Mouse (Mus musculus): Measurements from ENCODE around the gene Zar1l. TPM values are rescaled to one million over a fixed set of nuclear protein-coding genes. Genes with fewer than 3 reads are reported as not detected.

The Zar1l gene
- total and polyA plus RNA-seq, 2 experiments from 2014 or later = not detected

DNA sequence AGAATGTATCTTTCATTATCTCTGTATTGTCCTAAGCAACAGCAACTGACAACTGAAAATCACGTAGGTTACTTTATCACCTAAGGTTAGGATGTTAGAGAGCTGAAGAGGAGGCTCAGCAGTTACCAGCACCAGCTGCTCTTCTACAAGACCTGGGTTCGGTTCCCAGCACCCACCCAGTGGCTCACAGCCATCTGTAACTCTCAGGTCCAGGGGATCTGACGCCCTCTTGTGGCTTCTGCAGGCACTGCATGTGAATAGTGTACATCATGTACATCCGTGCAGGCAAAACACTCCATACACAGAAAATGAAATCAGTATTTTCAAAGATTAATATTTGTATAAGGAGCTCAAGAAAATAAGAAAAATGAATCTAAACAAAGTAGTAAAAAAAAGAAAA, 58.2 kb downstream of the Zar1l start:
- Histone ChIP-seq H3K4me1 (ENCODE audit: insufficient read depth, low read length) (no peaks in the 10 kb centered on the region), H3K9ac (replicated peaks; ENCODE audit: low read length, poor library complexity, severe bottlenecking) (no peak overlapping the region), H3K4me3 (ENCODE audit: low read depth, low read length) (no peak overlapping the region), H3K4me2 (ENCODE audit: low read depth, low read length, poor library complexity, severe bottlenecking) (no peak overlapping the region), H3K27me3 (ENCODE audit: insufficient read depth, low read length) (no peaks in the 10 kb centered on the region), H3K9me3 (ENCODE audit: low read length) (no peaks in the 10 kb centered on the region), H3K36me3 (ENCODE audit: insufficient read depth, low read length) (peaks cover 52% of the 10 kb centered on the region), H3K27ac (ENCODE audit: low read depth, low read length) (no peak overlapping the region)
- DNase-seq (ENCODE audit: low spot score) (no peak), ATAC-seq (ENCODE audit: low FRiP score) (no peak)
- peak; percentile 52 for TF ChIP-seq CTCF (IDR thresholded peaks at IDR 0.05)
- WGBS = 79% methylated on average over 4 of the region's 4 CpGs

GRCm38 (mm10) chr5:150457904-150458739, 59.8 kb downstream of the Zar1l start:
- Histone ChIP-seq H3K36me3 (ENCODE audit: insufficient read depth, low read length) (peaks cover 64% of the 10 kb centered on the region), H3K9me3 (ENCODE audit: low read length) (no peaks in the 10 kb centered on the region)

DNA sequence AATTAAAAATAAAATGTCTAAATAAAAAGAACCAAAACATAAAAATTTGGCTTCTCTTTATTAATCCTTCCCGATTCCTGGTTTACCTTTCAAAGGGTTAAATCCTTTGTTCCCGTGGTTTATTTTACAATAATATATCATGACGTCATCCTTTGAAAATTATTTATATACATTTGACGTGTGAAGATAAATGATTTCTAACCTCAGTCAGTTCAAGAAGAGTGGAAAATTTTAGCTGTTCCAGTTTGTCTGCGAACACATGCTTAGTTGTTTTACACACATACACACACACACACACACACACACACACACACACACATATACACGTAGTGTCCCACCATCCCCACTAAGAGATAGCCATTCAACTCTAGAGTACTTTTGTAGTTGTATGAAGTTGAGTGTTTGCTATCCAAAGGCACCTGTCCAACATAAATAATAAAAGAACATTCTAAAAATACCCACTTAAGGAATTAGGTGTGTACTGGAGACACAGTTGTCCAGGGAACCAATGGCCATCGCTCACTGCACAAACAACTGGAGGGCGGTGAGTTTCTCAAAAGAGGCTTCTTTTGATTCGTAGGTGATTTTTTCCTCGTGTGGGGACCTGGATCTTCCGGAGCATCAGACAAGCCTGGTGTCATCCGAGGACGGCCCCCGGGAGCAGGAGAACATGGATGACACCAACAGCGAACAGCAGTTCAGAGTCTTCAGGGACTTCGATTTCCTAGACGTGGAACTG, 60.6 kb downstream of the Zar1l start:
- no peak overlapping the region for H3K4me3 ChIP-seq (ENCODE audit: low read depth, low read length)
- H3K27me3 ChIP-seq (ENCODE audit: insufficient read depth, low read length) = no peaks in the 10 kb centered on the region
- H3K4me1 ChIP-seq (ENCODE audit: insufficient read depth, low read length) = no peaks in the 10 kb centered on the region
- H3K27ac ChIP-seq (ENCODE audit: low read depth, low read length) = no peak overlapping the region
- no peak overlapping the region for H3K4me2 ChIP-seq (ENCODE audit: low read depth, low read length, poor library complexity, severe bottlenecking)
- ATAC-seq (ENCODE audit: low FRiP score) (no peak), DNase-seq (ENCODE audit: low spot score) (no peak)
- WGBS = 87% methylated on average over 17 of the region's 17 CpGs
- H3K9ac ChIP-seq (replicated peaks; ENCODE audit: low read length, poor library complexity, severe bottlenecking) = no peak overlapping the region
- peaks cover 72% of the 10 kb centered on the region for H3K36me3 ChIP-seq (ENCODE audit: insufficient read depth, low read length)
- no peaks in the 10 kb centered on the region for H3K9me3 ChIP-seq (ENCODE audit: low read length)
- TF ChIP-seq CTCF (IDR thresholded peaks at IDR 0.05) = no peak

More at GRCm38 (mm10) chr5:150457904-150458739, 59.8 kb downstream of the Zar1l start:
- 51% methylated on average over 17 of the region's 17 CpGs for WGBS
- Histone ChIP-seq H3K4me1 (ENCODE audit: insufficient read depth, low read length) (no peaks in the 10 kb centered on the region), H3K27ac (ENCODE audit: low read depth, low read length) (no peak overlapping the region), H3K27me3 (ENCODE audit: insufficient read depth, low read length) (no peaks in the 10 kb centered on the region), H3K4me2 (ENCODE audit: low read depth, low read length, poor library complexity, severe bottlenecking) (no peak overlapping the region), H3K9ac (replicated peaks; ENCODE audit: low read length, poor library complexity, severe bottlenecking) (no peak overlapping the region), H3K4me3 (ENCODE audit: low read depth, low read length) (no peak overlapping the region)
- DNase-seq (ENCODE audit: low spot score) (no peak), ATAC-seq (ENCODE audit: low FRiP score) (0 out of 2 replicates have a peak, but pooled peaks have one; percentile 41)
- no peak for TF ChIP-seq CTCF (IDR thresholded peaks at IDR 0.05)

Other genes with a start within 250 kb of the Zar1l start
- 9.4 and 14.0 TPM in 2 replicates for gene Brca2, start 4.5 kb upstream of the Zar1l start, total RNA-seq (2014; rRNA removed)
- gene Brca2, start 4.5 kb upstream of the Zar1l start, polyA plus RNA-seq (2015; fragmentation: Nextera tagmentation; extraction: Ambion mirVana) = 10.7 and 10.8 TPM in 2 replicates
- gene N4bp2l1, start 79.0 kb upstream of the Zar1l start, total RNA-seq (2014; rRNA removed) = 16.8 and 20.5 TPM in 2 replicates
- 38.0 and 40.1 TPM in 2 replicates for gene N4bp2l1, start 79.0 kb upstream of the Zar1l start, polyA plus RNA-seq (2015; fragmentation: Nextera tagmentation; extraction: Ambion mirVana)
- 38.9 and 63.4 TPM in 2 replicates for gene N4bp2l2, start 148.0 kb upstream of the Zar1l start, total RNA-seq (2014; rRNA removed)
- 27.9 and 29.1 TPM in 2 replicates for gene N4bp2l2, start 148.0 kb upstream of the Zar1l start, polyA plus RNA-seq (2015; fragmentation: Nextera tagmentation; extraction: Ambion mirVana)
- gene Pds5b, start 155.6 kb upstream of the Zar1l start, total RNA-seq (2014; rRNA removed) = 44.1 and 62.6 TPM in 2 replicates
- 17.9 and 18.8 TPM in 2 replicates for gene Pds5b, start 155.6 kb upstream of the Zar1l start, polyA plus RNA-seq (2015; fragmentation: Nextera tagmentation; extraction: Ambion mirVana)

Data from midbrain, postnatal 0 days (tissue).